Mouse (Mus musculus) CD8-positive naive resting alpha-beta T cell, adult 2 months (primary cell): ENCODE measurements around the gene Dapk1.

Experiments used
- DNase-seq, 2 experiments: peaks; one replicate each; pipeline ENCODE4 v3.0.0; 2022; ENCODE audit warnings: low read depth in 2 of 2, low spot score in 2 of 2

The Dapk1 gene

DNA sequence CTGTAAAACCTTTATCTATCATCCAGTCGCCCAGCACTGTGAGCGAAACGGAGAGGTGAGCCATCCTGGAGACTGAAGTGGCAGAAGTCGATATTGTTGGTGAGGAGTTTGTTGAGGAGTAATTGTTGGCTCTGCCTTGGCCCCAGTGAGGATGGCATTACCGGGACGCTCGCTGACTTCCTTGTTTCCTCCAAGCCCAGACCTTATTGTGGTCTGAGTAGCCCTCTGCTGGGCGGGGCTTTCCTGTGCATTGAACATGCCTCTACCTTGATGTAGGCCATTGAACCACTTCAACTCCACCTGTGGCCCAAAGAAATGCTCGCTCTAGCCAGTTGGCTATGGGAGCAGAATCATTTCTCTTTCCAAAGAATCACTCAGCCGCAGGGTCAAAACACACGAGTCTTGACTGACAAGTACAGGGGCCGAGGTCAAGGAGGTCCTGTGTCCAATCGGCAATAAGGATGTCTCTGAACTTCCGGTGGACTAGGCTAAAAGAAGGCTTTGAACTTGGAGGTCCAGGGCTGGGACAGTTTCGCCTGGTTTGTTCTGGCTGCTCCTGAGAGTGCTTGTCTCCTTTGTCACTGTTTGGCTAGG is 13.4 kb downstream of the Dapk1 start:
- no peak for DNase-seq

DNA sequence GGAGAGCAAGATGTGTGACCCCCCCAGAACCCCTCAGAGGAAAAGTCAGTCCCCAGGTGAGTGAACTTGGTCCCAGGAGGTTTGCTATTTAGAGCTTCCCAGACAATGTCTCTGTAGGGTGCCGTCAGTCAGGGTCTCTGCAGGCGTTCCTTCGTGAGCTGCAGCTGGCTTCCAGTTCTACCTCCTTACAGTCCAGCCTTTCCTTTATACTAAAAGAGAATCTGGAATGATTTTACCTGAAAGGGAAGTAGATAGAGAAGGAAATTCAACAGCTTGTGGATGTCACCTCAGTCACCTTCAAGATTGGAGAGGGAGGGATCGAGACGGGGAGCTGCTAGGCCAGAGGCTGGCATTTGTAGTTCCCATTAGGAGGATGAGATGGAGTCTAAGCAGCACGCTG is 14.3 kb downstream of the Dapk1 start:
- DNase-seq, result no peak

DNA sequence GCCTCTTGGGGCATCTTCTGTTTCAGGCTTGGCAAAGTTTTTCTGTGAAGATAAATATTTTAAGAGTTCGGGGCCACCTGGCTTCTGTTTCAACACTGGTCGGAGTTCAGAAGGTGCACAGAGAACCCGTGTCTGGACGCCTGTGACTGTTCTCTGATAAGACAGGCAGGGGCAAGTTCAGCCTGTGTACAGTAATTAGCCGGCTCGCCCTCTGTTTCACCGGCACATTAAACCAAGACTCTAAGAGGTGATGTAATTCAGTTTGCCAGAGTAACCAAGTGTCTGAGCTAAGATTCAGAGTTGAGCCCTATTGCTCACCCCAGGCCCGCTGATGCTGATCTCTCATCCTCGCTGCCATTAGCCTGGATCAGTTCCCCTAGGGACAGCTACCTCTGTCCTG is 16.5 kb downstream of the Dapk1 start:
- DNase-seq, result no peak

DNA sequence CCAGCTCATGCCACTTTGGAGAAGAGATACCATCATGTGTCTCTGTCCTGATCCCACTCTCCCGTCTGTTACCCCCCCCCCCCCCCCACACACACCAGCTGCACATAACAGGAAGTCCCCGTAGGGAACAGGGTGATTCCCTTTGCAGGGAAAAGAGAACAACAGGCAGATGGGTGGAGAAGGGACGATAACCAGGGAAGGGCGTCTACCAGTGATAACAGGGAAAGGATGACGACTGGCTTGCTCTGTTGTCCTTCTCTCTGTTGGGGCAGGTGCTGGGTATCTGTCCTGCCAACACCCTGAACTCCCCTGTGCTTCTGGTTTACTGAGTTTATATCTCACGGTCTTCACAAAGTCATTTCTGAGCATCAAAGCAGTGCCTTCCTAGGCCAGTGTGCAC is 18.0 kb downstream of the Dapk1 start:
- DNase-seq, result no peak

DNA sequence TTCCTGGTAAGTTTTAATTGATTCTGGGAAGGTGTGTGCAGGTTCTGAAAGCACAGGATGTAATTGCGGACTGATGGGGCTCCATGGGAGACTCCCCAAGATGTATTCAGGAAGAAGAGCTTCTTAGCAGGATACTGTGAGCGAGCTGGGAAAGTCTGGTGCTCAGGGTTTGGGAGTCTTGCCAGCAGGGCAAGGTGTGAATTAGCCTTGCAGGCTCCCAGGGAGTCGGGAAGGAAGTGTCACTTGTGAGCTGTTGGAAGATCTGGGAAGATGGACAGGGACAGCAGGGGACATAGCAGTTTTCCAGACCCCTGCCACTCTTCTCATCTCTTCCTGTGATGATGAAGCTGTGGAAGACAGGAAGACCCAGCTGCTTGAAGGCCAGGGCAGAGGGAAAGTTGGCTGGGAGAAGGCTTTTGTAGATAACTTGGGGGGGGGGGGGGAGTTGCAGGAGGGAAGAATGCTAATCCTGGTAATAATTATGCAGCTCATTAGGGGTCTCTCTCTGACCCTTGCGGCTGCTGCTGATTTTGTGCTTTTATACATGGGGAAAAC is 19.7 kb downstream of the Dapk1 start:
- DNase-seq, result no peak

DNA sequence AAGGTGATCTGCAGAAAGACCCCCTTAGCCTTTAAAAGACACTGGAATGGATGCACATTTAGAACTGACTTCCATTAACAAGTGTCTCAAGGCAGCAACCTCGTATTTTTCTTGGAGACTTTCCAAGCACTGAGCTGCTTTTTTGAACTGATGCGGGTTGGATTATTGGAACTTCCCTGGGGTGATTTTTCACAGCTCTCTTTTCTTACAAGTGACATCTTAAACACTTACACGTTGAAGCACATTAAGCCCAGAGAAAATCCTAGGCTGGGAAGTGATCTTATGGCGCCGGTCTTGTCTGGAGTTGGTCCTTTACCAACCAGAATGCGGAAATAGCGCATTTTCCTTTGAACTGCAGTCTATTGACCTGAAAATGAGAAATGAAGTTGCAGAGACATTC is 23.8 kb downstream of the Dapk1 start:
- no peak for DNase-seq

DNA sequence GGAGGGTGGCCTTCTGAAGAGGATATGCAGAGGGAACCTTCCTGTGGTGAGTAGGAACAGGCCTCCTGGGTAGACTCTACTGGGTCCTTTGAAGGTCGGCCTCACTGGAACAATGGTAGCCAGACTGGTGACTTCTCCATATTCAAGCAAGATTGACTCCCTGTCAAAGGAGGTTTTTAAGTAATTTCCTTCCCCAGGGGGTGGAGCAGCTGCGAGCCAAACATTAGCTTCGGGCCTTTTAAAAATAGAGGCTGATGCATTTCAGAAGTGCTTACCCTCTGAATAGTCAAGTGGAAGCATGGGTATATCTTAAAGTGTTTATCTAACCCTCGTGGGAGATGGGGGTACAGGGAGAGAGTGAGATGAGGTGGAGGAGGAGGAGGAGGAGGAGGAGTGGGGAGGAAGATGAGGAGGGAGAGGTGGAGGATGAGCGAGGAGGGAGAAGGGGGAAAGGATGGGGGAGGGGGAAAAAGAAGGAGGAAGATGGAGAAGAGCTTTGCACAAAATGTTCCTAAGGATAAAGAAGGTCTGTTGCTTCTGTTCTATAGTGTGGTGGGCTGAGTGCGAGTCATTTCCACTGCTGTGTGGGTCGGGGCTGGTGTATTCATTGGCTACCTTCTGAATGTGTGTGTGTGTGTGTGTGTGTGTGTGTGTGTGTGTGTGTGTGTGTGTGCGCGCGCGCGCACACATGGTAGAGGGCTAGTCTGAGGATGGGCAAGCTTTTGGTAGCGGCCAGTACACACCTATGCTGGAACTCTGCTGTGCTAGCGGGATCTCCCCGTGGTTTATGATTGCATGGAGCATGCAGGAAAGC is 26.3 kb downstream of the Dapk1 start:
- no peak for DNase-seq

DNA sequence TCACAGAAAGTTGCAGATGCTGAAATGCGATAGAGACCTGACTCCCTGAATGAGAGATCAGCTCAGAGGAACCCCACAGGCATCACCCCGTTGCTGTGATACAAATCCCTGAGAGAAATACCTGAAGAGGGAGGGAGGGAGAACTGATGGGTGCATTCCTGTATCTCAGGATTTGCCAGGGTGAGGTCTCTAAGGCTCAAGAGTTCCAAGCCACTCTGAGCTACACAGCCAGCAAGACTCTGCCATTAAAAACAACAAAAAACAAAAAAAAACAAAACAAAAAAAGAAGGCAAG is 26.9 kb downstream of the Dapk1 start:
- DNase-seq, result no peak

DNA sequence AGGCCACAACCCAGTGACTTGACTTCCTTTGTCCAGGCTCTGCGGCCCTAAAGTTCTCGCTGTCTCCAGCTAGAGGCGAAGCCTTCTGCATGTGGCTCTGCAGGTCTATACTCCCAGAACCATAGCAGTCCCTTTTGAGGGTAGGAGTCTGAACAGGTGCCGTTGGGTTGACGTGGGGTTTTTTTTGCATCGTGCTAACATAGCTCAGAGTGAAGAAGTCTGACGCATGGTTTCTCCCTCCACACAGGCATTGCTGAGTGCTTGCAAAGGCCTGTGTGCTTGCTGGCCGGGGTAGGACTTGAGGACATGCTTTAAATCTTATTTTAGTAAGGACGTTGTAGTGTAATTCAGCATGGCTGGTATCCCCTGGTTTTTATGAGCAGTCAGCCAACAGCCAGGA is 27.7 kb downstream of the Dapk1 start:
- no peak for DNase-seq

DNA sequence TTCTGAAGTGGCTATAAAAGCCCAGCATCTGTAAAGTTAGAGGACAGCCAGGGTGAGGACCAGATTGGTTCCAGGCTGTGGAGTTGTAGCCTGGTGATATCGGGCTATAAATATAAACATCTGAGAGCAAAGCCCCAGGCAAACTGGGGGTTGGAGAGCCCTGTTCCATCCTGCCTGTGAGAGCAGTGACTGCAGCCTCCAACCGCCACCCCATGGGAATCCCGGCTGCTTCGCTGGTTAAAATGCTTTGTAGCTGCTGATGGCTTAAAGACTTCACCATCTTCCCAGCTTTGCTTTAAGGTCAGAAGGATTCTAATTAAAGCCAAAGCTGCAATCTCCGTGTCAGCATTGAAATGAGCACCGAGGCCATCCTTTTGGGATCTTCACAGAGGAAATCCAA is 32.2 kb downstream of the Dapk1 start:
- DNase-seq, result no peak

DNA sequence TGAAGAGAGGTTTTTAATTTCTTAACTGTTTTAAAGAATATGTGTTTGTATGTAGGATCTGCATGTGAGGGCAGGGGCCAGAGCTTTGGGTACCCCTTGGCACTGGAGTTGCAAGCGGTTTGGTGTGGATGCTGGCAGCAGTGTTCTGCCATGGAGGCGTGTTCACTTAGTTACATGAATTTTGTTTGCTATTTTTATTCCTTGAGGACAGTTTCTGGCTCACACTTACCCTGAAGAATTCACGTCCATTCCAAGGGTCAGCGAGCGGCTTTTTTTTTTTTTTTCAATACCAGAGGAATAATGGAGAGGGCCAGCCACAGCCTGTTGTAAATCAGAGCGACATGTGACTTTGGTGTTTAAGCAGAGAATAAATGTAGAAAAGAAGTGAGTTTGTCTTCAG is 33.9 kb downstream of the Dapk1 start:
- no peak for DNase-seq

DNA sequence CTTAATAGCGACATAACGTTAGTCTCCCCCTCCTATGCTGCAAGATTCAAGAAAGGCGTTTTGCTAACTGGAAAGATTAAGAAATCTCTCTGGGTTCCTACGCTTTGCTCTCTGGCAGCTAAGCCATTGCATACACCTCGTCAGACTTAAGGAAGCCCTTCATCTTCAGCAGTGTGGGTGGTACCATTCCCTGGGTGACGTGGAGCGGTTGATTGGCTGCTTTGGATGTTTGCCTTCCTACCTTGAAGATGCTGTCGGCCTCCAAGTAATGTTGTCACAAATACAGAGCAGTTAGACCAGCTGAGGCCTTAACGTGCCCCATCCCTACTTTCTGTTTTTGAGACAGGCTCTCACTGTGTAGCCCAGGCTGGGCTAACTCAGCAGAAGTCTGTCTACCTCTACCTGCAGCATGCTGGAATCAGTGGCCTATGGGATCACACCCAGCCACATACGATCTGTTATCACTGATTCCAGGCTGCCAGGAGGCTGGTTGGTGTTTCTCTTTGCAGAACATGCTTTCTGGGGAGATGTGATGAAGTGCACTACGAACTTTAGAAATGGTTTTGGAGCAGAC is 37.8 kb downstream of the Dapk1 start:
- no peak for DNase-seq

DNA sequence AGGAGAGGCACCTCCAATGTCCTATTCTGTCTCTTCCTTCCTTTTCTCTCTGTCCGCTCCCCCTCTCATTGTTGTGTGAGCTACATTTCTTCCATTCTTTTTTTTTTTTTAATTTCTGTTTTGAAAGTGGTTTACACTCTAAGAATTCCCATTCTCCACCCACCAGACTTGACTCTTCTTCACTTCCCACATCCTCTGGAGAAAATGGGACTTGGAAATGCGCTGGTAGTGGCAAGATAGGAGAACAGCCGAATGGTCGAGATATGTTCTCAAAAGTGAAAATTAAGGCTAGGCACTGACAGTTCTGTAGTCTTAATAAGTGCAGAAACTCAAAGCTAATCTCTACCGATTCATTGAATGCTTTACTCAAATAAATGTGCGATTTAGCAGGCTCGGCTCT is 38.7 kb downstream of the Dapk1 start:
- no peak for DNase-seq

DNA sequence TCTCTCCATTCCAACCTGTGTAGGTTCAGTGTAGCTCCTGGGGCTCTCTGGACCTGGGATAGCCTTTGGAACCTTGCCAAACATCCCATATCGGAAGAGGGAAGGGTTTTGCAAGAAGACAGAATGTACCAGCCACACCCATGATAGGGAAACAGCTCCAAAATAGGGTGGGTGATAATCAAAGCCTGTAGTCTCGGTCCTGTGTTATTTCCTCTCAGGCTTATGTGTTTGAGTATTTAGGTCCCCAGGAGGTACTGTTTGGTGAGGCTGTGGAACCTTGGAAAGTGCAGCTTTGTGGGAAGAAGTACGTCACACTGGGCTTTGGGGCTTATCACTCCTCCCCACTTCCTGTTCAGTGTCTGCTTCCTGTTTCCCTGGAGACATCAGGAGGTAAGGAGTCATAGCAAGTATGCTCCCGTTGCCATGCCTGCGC is 42.7 kb downstream of the Dapk1 start:
- DNase-seq, result no peak

DNA sequence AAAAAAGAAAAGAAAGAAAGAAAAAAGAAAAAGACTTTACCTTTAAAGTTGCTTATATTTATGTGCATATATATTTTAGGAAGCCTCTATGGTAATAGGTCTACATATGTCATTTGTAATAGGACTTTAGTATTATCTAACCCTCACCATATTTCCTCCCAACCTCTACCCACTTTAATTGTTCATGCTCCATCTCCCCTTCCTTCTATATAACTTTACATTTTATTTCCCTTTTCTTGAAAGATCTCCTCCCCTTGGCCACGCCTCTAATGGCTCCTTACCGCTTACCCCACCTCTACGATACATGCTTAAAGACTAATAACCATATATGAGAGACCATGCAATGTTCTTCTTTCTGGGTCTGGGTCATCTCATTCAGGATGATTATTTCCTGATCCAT is 45.0 kb downstream of the Dapk1 start:
- no peak for DNase-seq

DNA sequence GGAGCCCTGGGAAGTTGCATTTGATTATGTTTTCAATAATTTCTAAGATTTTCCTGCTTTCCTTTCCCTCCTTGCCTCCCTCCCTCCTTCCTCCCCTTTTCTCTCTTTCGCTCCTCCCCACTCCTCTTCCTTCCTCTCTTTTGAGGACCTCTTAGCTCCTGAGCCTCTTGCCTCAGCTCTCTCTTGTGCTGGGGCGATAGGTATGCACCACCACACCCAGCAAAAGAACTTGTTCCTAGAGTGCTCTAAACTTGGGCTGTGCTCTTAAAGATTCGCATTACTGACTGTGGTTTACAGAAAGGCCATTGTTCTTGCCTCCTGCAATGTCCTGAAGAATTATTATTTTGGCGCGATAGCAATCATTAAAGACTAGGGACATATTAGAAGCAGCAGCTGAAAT is 46.6 kb downstream of the Dapk1 start:
- no peak for DNase-seq

DNA sequence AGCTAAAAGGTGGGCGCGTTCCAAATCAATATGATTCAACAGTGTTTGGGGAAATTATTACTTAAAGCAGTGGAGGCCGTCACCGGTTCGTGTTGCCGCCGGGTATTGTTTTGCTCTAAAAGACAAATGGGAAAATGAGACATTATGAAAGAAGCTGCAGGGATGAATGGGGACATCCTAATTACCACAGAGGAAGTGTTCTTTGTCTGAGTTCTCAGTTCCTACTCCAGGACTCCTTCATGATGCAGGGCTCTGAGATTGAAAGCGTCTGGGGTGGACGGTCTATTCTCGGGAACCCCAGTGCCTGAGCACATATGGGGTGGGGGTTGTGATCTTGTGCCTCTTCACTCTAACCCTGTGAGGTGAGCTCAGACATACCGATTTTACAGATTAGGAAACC is 48.3 kb downstream of the Dapk1 start:
- no peak for DNase-seq

DNA sequence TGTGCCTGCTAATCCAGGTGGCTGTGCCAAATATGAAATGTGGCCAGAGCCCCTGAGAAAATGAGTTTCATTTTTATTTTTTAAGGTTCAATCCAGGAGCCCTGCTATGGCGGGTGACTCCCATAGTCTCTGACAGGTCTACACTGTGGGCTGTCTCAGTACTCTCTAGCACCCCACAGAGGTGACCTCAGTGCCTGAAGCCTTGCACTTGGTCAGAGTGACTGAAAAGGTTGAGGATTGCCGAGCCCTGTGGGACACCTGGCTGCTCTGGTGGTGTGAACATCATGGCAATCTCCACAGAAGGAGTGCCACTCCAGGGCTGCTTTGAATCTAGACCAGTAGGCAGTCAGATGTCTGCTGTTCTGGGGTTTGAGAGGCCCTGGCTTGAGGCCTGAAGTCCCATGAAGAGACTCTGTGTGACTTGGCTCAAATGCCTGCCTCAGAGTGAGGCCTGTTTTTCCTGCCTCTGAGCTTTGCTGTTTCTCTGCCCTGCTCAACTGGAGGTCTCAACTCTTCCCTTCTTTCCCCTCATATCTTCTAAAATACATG is 52.3 kb downstream of the Dapk1 start:
- DNase-seq, result no peak

DNA sequence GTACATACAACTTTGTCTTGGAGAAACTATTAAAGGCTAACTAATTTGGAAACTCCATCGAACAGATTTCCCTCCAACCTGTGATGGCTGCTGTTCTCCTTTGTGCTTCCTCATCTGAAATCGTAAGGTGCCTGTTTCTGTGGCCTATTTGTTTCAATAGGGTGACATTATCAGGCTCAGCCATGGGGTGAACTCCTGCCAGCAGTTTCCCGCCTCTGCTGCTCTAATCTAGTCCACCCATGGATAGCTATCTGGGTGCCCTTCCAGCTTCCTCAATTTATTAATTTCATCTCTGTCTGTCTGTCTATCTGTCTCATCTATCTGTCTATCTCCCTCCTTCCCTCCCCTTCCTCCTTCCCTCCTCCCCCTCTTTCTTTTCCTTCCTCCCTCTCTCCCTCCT is 53.5 kb downstream of the Dapk1 start:
- DNase-seq, result no peak

DNA sequence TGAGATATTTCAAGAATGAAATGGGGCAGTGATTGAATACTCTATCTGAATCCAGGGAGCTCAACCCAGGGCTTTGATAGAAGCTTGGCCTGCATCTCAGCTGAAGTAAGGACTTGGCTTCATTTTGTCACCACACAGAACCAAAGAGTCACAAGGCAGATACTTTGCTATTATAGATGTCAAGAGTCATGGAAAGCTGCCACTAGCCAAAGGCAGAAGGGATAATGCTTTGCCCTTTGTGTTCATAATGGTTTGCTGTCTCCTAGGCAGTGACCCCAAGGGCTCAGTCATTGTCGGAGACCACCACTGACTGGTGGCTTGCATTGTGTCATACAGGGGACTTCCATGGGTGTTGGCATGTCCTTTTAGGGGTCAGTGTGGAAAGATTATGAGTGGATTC is 57.9 kb downstream of the Dapk1 start:
- no peak for DNase-seq

DNA sequence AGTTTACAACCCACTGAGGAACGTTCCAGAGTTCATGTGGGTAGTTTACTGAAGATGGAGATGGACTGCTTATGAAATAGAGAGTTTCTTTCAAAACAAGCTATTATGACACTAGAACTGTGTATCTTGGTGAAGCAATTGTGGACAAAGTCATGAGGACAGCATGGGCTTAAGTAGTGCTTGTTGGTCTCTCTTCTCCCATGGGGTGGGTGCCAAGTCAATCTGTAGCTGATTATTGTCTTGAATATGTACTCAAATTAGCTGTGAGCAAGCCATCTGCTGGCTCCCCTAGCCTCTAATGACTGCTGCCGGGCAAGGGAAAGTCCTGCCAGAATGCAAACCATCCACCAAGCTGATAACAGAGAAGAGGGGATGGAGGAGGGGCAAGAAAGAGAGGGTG is 58.3 kb downstream of the Dapk1 start:
- no peak for DNase-seq

DNA sequence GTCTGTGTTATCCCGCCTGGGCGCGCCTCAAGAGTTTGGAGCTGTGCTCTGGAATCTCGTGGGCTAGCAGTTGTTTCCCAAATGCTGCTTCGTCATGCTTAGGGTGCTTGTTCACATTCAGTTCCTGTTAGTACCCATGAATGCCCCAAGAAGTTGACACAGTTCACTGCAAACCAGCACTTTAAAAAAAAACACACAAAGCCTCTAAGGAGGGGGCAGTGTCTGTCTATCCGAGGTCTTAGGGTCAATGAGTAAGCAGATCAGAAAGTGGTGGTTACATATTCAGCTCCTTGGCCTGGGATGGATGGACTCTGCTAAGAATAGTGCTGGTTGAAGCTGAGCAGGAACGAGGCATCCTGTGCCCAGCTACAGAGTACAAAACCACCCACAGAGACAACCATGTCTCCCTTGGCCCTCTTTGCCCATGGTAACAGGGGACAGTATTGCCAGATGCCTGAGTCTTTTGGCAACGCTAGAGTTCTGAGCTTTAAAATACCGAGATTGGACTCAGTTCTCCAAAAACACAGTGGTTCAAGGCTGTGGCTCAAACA is 59.0 kb downstream of the Dapk1 start:
- DNase-seq, result no peak
